Mouse (Mus musculus) cortical plate, adult 2 months (tissue): ENCODE measurements around the gene Fam49a.

Experiments
- CTCF ChIP-seq: fragments of 200-500 bp; IDR thresholded peaks from 2 replicates; pipeline ENCODE4 v1.5.1; 2011; ENCODE audit warnings: mild to moderate bottlenecking, control low read depth, low read length; ENCODE audit not compliant: insufficient read depth; ENCODE audit errors: extremely low read depth
- POLR2A ChIP-seq: fragments of 200-500 bp; IDR thresholded peaks from 2 replicates; pipeline ENCODE4 v1.6.1; 2011; ENCODE audit warnings: mild to moderate bottlenecking, low read length, control low read depth; ENCODE audit not compliant: insufficient read depth; ENCODE audit errors: extremely low read depth

DNA sequence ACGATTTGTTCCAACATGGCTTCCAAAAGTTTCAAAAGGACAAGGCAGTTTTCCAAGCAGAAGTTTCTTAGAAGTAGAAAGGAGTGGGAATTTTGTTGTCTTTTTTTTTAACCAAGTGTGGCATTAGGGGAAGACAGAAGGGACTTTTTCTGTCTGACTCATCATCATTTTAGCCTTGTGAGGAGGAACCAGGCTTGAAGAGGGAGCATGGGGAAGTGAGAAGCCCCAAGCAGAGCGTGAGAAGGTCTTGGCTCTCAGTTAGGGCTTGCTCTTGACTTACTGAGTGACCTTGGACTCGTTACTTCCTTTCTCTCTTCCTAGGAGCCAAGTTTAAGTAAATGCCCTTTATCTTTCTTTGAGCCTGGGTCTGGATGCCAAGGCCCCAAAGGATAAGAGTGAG, 8.6 kb downstream of the Fam49a start:
- TF ChIP-seq CTCF (no peak), POLR2A (no peak)
